Mouse (Mus musculus) liver, embryonic 16.5 days (tissue): ENCODE results near the gene Gm10272. TPM values are rescaled to one million over a fixed set of nuclear protein-coding genes. Genes with fewer than 3 reads are reported as not detected.
"Not testable (repeated sequence)": the region's sequence is repeated elsewhere in the genome, so short reads cannot be mapped to it uniquely, and the experiment has no call there.

Experiments
- ATAC-seq: fragments of 200-750 bp; cut with Nextera tagmentation; 2 replicates; pipeline ENCODE4 v1.8.0; 2017; ENCODE audit warnings: low read depth, mild to moderate bottlenecking, moderate number of reproducible peaks, moderate library complexity
- H3K27ac ChIP-seq: fragments of 300-500 bp; sonication (generic); 2 replicates; pipeline ENCODE4 v1.5.1; 2014; ENCODE audit warnings: mild to moderate bottlenecking, low read length
- H3K27me3 ChIP-seq: fragments of 300-500 bp; sonication (generic); 2 replicates; pipeline ENCODE4 v1.6.1; 2014; ENCODE audit warnings: low read depth, low read length, mixed read lengths; ENCODE audit not compliant: control insufficient read depth, insufficient read depth
- H3K36me3 ChIP-seq: fragments of 300-500 bp; sonication (generic); 2 replicates; pipeline ENCODE4 v1.6.1; 2014; ENCODE audit warnings: mild to moderate bottlenecking; ENCODE audit not compliant: control insufficient read depth, insufficient read depth
- H3K4me1 ChIP-seq: fragments of 300-500 bp; sonication (generic); 2 replicates; pipeline ENCODE4 v1.6.1; 2014; ENCODE audit warnings: low read depth, low read length, mixed read lengths; ENCODE audit not compliant: control insufficient read depth
- H3K4me2 ChIP-seq: fragments of 300-500 bp; sonication (generic); 2 replicates; pipeline ENCODE4 v1.6.1; 2014; ENCODE audit warnings: low read depth, low read length, mixed read lengths
- H3K4me3 ChIP-seq: fragments of 300-500 bp; sonication (generic); 2 replicates; pipeline ENCODE4 v1.5.1; 2014; ENCODE audit warnings: low read depth, mild to moderate bottlenecking, low read length
- H3K9ac ChIP-seq: fragments of 300-500 bp; sonication (generic); 2 replicates; pipeline ENCODE4 v1.6.1; 2014; ENCODE audit warnings: low read depth, low read length
- H3K9me3 ChIP-seq: fragments of 300-500 bp; sonication (generic); replicated peaks from 2 replicates; pipeline ENCODE4 v1.6.1; 2016; ENCODE audit warnings: low read length; ENCODE audit not compliant: control insufficient read depth
- WGBS: fragments of 180-500 bp; shearing (Covaris S2); extraction: QIAGEN DNeasy Blood & Tissue Kit; methylation state at CpG from one replicate; pipeline ENCODE4 v1.1.7; 2014; ENCODE audit not compliant: insufficient replicate concordance; 5-methylcytosine and 5-hydroxymethylcytosine counted together
- polyA plus RNA-seq: library from polyadenylated mRNA; unstranded; fragments of >200 nt; fragmentation: Nextera tagmentation; extraction: Ambion mirVana; gene quantifications from 2 replicates; pipeline ENCODE4 v1.2.1, GENCODE M21; 2015

Gene Gm10272
- polyA plus RNA-seq, 1 experiment from 2014 or later: not detected

GRCm38 (mm10) chr10:77750686-77751085 is 44.3 kb downstream of the Gm10272 start:
- H3K4me1 ChIP-seq, H3K4me3 ChIP-seq, H3K4me2 ChIP-seq, H3K9ac ChIP-seq, ATAC-seq, H3K36me3 ChIP-seq, H3K9me3 ChIP-seq, H3K27me3 ChIP-seq, H3K27ac ChIP-seq: not testable (repeated sequence)
- 50% methylated on average over 1 of the region's 1 CpGs for WGBS

- not testable (repeated sequence) for H3K4me1 ChIP-seq, H3K4me3 ChIP-seq, H3K9ac ChIP-seq, H3K36me3 ChIP-seq, H3K27me3 ChIP-seq, H3K9me3 ChIP-seq, H3K4me2 ChIP-seq, H3K27ac ChIP-seq, ATAC-seq
- WGBS: 44% methylated on average over 1 of the region's 1 CpGs
Observed at GRCm38 (mm10) chr10:77751254-77751653, 44.8 kb downstream of the Gm10272 start, which contains the start of gene Gm9736. TSS of gene Gm9736 (minus strand) at chr10:77751354.

- not testable (repeated sequence) for H3K4me3 ChIP-seq, H3K4me1 ChIP-seq, H3K9me3 ChIP-seq, ATAC-seq, H3K9ac ChIP-seq, H3K36me3 ChIP-seq, H3K27ac ChIP-seq, H3K27me3 ChIP-seq, H3K4me2 ChIP-seq
- WGBS: 41% methylated on average over 3 of the region's 3 CpGs
Observed at GRCm38 (mm10) chr10:77752312-77752711, 45.9 kb downstream of the Gm10272 start.

- H3K9ac ChIP-seq: no peak overlapping the region
- H3K9me3 ChIP-seq: no peaks in the 10 kb centered on the region
- H3K36me3 ChIP-seq: no peaks in the 10 kb centered on the region
- no peak overlapping the region for H3K4me3 ChIP-seq
- no peaks in the 10 kb centered on the region for H3K4me1 ChIP-seq
- no peak for ATAC-seq
- H3K27ac ChIP-seq: no peak overlapping the region
- no peaks in the 10 kb centered on the region for H3K27me3 ChIP-seq
- no peak overlapping the region for H3K4me2 ChIP-seq
Observed at GRCm38 (mm10) chr10:77753448-77753847, 47.0 kb downstream of the Gm10272 start.

Other genes starting within 250 kb of the Gm10272 start
- 12.1 and 13.8 TPM in 2 replicates for gene Fam207a, start 190.8 kb upstream of the Gm10272 start, polyA plus RNA-seq
- 18.2 and 20.6 TPM in 2 replicates for gene Itgb2, start 176.4 kb upstream of the Gm10272 start, polyA plus RNA-seq
- gene Pttg1ip, start 124.9 kb upstream of the Gm10272 start, polyA plus RNA-seq: 87.3 and 94.5 TPM in 2 replicates
- gene Sumo3, start 100.5 kb upstream of the Gm10272 start, polyA plus RNA-seq: 82.3 and 92.2 TPM in 2 replicates
- gene Gm49325, start 100.4 kb upstream of the Gm10272 start, polyA plus RNA-seq: 0.61 TPM in 1 of 2 replicates, not detected in the other
- gene Ube2g2, start 84.4 kb upstream of the Gm10272 start, polyA plus RNA-seq: 43.7 and 46.3 TPM in 2 replicates
- gene Tspear, start 20.1 kb upstream of the Gm10272 start, polyA plus RNA-seq: 0.05 TPM in 1 of 2 replicates, not detected in the other
- gene Gm19402, start 15.9 kb upstream of the Gm10272 start, polyA plus RNA-seq: not detected in 2 replicates
- not detected in 2 replicates for gene Gm9508, start 9.4 kb upstream of the Gm10272 start, polyA plus RNA-seq
- gene Gm10024, start 4.8 kb downstream of the Gm10272 start, polyA plus RNA-seq: not detected in 2 replicates
- gene Gm10142, start 9.2 kb downstream of the Gm10272 start, polyA plus RNA-seq: not detected in 2 replicates
- gene Krtap12-1, start 14.0 kb downstream of the Gm10272 start, polyA plus RNA-seq: not detected in 2 replicates
- not detected in 2 replicates for gene Gm10100, start 19.9 kb downstream of the Gm10272 start, polyA plus RNA-seq
- not detected in 2 replicates for gene Gm18596, start 36.0 kb downstream of the Gm10272 start, polyA plus RNA-seq
- gene Gm9736, start 44.7 kb downstream of the Gm10272 start, polyA plus RNA-seq: not detected in 2 replicates
- not detected in 2 replicates for gene Gm3233, start 53.1 kb downstream of the Gm10272 start, polyA plus RNA-seq
- not detected in 2 replicates for gene Gm3238, start 64.7 kb downstream of the Gm10272 start, polyA plus RNA-seq
- not detected in 2 replicates for gene Gm7138, start 70.3 kb downstream of the Gm10272 start, polyA plus RNA-seq
- gene Gm3250, start 75.9 kb downstream of the Gm10272 start, polyA plus RNA-seq: not detected in 2 replicates
- not detected in 2 replicates for gene Gm7137, start 81.6 kb downstream of the Gm10272 start, polyA plus RNA-seq
- gene Gm9639, start 88.5 kb downstream of the Gm10272 start, polyA plus RNA-seq: not detected in 2 replicates
- not detected in 2 replicates for gene Gm19668, start 92.5 kb downstream of the Gm10272 start, polyA plus RNA-seq
- gene Gm9507, start 105.2 kb downstream of the Gm10272 start, polyA plus RNA-seq: not detected in 2 replicates
- not detected in 2 replicates for gene Gm2696, start 108.1 kb downstream of the Gm10272 start, polyA plus RNA-seq
- not detected in 2 replicates for gene Krtap10-4, start 120.5 kb downstream of the Gm10272 start, polyA plus RNA-seq
- not detected in 2 replicates for gene Krtap10-10, start 129.3 kb downstream of the Gm10272 start, polyA plus RNA-seq
- gene Gm36176, start 140.2 kb downstream of the Gm10272 start, polyA plus RNA-seq: not detected in 2 replicates
- not detected in 2 replicates for gene Gm10318, start 146.2 kb downstream of the Gm10272 start, polyA plus RNA-seq
- gene Gm3285, start 155.3 kb downstream of the Gm10272 start, polyA plus RNA-seq: not detected in 2 replicates
- 16.5 and 18.6 TPM in 2 replicates for gene Lrrc3, start 195.9 kb downstream of the Gm10272 start, polyA plus RNA-seq